Mouse (Mus musculus) thymus, postnatal 36 days (tissue): ENCODE measurements around the gene Crnkl1.

Source experiments
- DNase-seq, 2 experiments: peaks; one replicate each; pipeline ENCODE4 v3.0.0; 2022; ENCODE audit warnings: mixed read lengths in 2 of 2

Gene Crnkl1

DNA sequence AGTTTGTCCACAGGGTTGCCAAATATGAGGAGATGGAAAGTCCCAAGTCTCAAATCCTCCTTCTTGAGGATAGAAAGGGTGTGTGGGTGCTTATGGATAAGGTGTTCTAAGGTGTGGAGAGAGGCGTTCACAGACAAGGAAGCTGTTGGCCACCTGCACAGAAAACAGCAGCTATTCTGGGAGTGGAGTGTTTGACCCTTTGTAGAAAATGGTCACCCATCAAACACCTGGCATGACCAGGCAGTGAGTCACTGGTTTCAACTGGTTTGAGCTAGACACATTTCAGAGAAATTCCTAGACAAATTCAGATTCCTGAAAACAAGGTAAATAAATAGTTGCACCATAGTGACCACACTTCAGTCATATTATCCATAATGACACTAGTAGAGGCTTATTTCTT lies 62.7 kb downstream of the Crnkl1 start:
- DNase-seq: no peak

DNA sequence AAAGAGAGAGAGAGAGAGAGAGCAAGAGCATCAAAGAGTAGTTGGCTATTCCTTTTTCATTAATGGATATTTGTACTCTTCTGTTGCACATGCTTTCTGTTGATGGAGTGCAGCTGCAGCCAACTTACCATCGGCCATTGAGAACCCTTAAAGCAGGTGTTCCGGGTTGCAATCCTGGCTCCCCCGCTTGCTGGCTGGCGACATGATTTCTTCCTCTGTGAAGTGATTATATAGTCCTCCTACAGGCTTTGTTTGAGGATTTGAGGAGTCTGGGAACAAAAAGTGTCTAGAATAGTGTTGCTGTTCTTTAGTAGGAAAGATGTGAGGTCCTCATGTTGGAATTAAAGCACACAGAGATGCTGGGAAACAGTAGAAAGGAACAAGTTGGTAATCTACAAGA lies 63.5 kb downstream of the Crnkl1 start:
- no peak for DNase-seq
